Mouse (Mus musculus): ENCODE data around the gene Mphosph8. TPM values are rescaled to one million over a fixed set of nuclear protein-coding genes. Genes with fewer than 3 reads are reported as not detected.

Gene Mphosph8
- polyA plus RNA-seq, 1 experiment from 2014 or later: 33.7 TPM

- ATAC-seq (ENCODE audit: insufficient number of reproducible peaks, insufficient read depth, low FRiP score, low TSS enrichment): no peak
- 80% methylated on average over 1 of the region's 1 CpGs for WGBS
- Histone ChIP-seq H3K4me1 (no peaks in the 10 kb centered on the region), H3K27me3 (no peaks in the 10 kb centered on the region), H3K36me3 (peaks cover 86% of the 10 kb centered on the region), H3K9me3 (no peaks in the 10 kb centered on the region), H3K4me2 (replicated peaks) (no peak overlapping the region), H3K27ac (no peak overlapping the region), H3K9ac (no peak overlapping the region), H3K4me3 (no peak overlapping the region)
Observed at GRCm38 (mm10) chr14:56689766-56690165, 21.7 kb downstream of the Mphosph8 start.

GRCm38 (mm10) chr14:56695495-56695894 is 27.4 kb downstream of the Mphosph8 start:
- peaks cover 91% of the 10 kb centered on the region for H3K36me3 ChIP-seq
- 85% methylated on average over 3 of the region's 3 CpGs for WGBS

GRCm38 (mm10) chr14:56697836-56698235 is 29.8 kb downstream of the Mphosph8 start:
- no peak for ATAC-seq (ENCODE audit: insufficient number of reproducible peaks, insufficient read depth, low FRiP score, low TSS enrichment)
- H3K36me3 ChIP-seq: peaks cover 71% of the 10 kb centered on the region
- H3K4me1 ChIP-seq: no peaks in the 10 kb centered on the region
- WGBS: 88% methylated on average over 5 of the region's 5 CpGs
- H3K4me3 ChIP-seq: no peak overlapping the region
- H3K4me2 ChIP-seq (replicated peaks): no peak overlapping the region
- H3K9ac ChIP-seq: no peak overlapping the region
- no peak overlapping the region for H3K27ac ChIP-seq
- H3K27me3 ChIP-seq: no peaks in the 10 kb centered on the region
- no peaks in the 10 kb centered on the region for H3K9me3 ChIP-seq

More at GRCm38 (mm10) chr14:56695495-56695894, 27.4 kb downstream of the Mphosph8 start:
- H3K9ac ChIP-seq: no peak overlapping the region
- no peaks in the 10 kb centered on the region for H3K4me1 ChIP-seq
- ATAC-seq (ENCODE audit: insufficient number of reproducible peaks, insufficient read depth, low FRiP score, low TSS enrichment): no peak
- H3K4me2 ChIP-seq (replicated peaks): no peak overlapping the region
- H3K9me3 ChIP-seq: no peaks in the 10 kb centered on the region
- H3K27me3 ChIP-seq: no peaks in the 10 kb centered on the region
- H3K4me3 ChIP-seq: no peak overlapping the region
- H3K27ac ChIP-seq: no peak overlapping the region

- H3K27ac ChIP-seq: no peak overlapping the region
- H3K9me3 ChIP-seq: no peaks in the 10 kb centered on the region
- peaks cover 24% of the 10 kb centered on the region for H3K36me3 ChIP-seq
- no peak for ATAC-seq (ENCODE audit: insufficient number of reproducible peaks, insufficient read depth, low FRiP score, low TSS enrichment)
- no peak overlapping the region for H3K4me3 ChIP-seq
- no peaks in the 10 kb centered on the region for H3K27me3 ChIP-seq
- WGBS: 94% methylated on average over 4 of the region's 4 CpGs
- no peaks in the 10 kb centered on the region for H3K4me1 ChIP-seq
- no peak overlapping the region for H3K9ac ChIP-seq
- no peak overlapping the region for H3K4me2 ChIP-seq (replicated peaks)
Observed at GRCm38 (mm10) chr14:56702644-56703043, 34.6 kb downstream of the Mphosph8 start.

- Histone ChIP-seq H3K4me2 (replicated peaks) (no peak overlapping the region), H3K27ac (no peak overlapping the region), H3K36me3 (peaks cover 7% of the 10 kb centered on the region), H3K9me3 (no peaks in the 10 kb centered on the region), H3K4me1 (no peaks in the 10 kb centered on the region), H3K9ac (no peak overlapping the region), H3K4me3 (no peak overlapping the region), H3K27me3 (no peaks in the 10 kb centered on the region)
- WGBS: 69% methylated on average over 4 of the region's 4 CpGs
- no peak for ATAC-seq (ENCODE audit: insufficient number of reproducible peaks, insufficient read depth, low FRiP score, low TSS enrichment)
Observed at GRCm38 (mm10) chr14:56705687-56706086, 37.6 kb downstream of the Mphosph8 start.

GRCm38 (mm10) chr14:56726493-56726892 is 58.4 kb downstream of the Mphosph8 start:
- Histone ChIP-seq H3K4me1 (no peaks in the 10 kb centered on the region), H3K4me3 (no peak overlapping the region), H3K4me2 (replicated peaks) (no peak overlapping the region), H3K9ac (no peak overlapping the region), H3K27me3 (no peaks in the 10 kb centered on the region), H3K36me3 (peaks cover 3% of the 10 kb centered on the region; the same call in 1 of the 2 replicates), H3K9me3 (no peaks in the 10 kb centered on the region), H3K27ac (no peak overlapping the region)
- 93% methylated on average over 1 of the region's 1 CpGs for WGBS
- no peak for ATAC-seq (ENCODE audit: insufficient number of reproducible peaks, insufficient read depth, low FRiP score, low TSS enrichment)

- no peak overlapping the region for H3K9ac ChIP-seq
- H3K27me3 ChIP-seq: no peaks in the 10 kb centered on the region
- H3K4me3 ChIP-seq: no peak overlapping the region
- no peak overlapping the region for H3K27ac ChIP-seq
- no peaks in the 10 kb centered on the region for H3K9me3 ChIP-seq
- H3K4me2 ChIP-seq (replicated peaks): no peak overlapping the region
- WGBS: 97% methylated on average over 1 of the region's 1 CpGs
- no peak for ATAC-seq (ENCODE audit: insufficient number of reproducible peaks, insufficient read depth, low FRiP score, low TSS enrichment)
- no peaks in the 10 kb centered on the region for H3K4me1 ChIP-seq
- H3K36me3 ChIP-seq: peaks cover 15% of the 10 kb centered on the region
Observed at GRCm38 (mm10) chr14:56740175-56740574, 72.1 kb downstream of the Mphosph8 start.

Other genes with a start within 250 kb of the Mphosph8 start
- 15.0 and 17.0 TPM in 2 replicates for gene Cenpj, start 92.8 kb upstream of the Mphosph8 start, polyA plus RNA-seq (2016; fragmentation: Nextera tagmentation; extraction: Ambion mirVana)
- gene Parp4, start 92.6 kb upstream of the Mphosph8 start, polyA plus RNA-seq (2016; fragmentation: Nextera tagmentation; extraction: Ambion mirVana): 2.0 and 2.6 TPM in 2 replicates
- gene Pspc1, start 110.1 kb downstream of the Mphosph8 start, polyA plus RNA-seq (2016; fragmentation: Nextera tagmentation; extraction: Ambion mirVana): 47.1 and 49.9 TPM in 2 replicates
- gene Zmym5, start 143.5 kb downstream of the Mphosph8 start, polyA plus RNA-seq (2016; fragmentation: Nextera tagmentation; extraction: Ambion mirVana): 30.8 and 33.3 TPM in 2 replicates
- 68.5 and 69.8 TPM in 2 replicates for gene Zmym2, start 218.4 kb downstream of the Mphosph8 start, polyA plus RNA-seq (2016; fragmentation: Nextera tagmentation; extraction: Ambion mirVana)